Mouse (Mus musculus): ENCODE data around the gene Mical3. TPM values are rescaled to one million over a fixed set of nuclear protein-coding genes. Genes with fewer than 3 reads are reported as not detected.
A peak's percentile ranks its signal among the peaks of the same experiment; 100 is the strongest.

Gene Mical3
- total and polyA plus RNA-seq, 2 experiments from 2014 or later: 17.5 to 78.7 TPM

DNA sequence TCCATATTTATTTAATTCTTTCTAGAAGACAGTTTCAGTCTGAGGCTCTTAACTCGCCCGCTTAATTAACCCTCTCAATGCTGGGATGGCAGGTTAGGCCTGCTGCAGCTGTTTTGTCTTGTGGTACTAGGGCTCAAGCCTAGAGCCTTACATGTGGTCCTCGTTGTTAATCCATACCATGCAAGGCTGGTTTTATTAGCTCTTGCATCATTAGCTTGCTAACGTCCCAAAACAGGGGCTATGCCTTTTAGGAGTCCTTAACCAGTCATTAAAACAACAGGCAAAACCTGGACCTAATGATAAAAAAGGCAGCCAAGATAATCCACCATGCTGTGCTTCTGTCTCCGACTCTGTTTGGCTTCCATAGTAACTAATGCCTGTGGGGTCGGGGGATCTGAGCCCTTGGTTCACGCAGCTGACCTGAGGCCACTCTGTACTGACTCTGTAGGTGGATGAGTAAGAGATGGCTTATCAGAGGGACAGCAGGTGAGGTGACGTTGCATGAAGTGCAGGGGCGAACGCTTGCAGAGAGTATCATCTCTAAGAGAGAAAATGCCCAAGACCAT is 104.7 kb downstream of the Mical3 start:
- no peaks in the 10 kb centered on the region for H3K27me3 ChIP-seq (ENCODE audit: insufficient read depth, low read length)
- no peak for TF ChIP-seq CTCF (IDR thresholded peaks at IDR 0.05; ENCODE audit: low read depth)
- H3K9me3 ChIP-seq (ENCODE audit: low read length): no peaks in the 10 kb centered on the region
- H3K4me2 ChIP-seq (ENCODE audit: low read depth): no peak overlapping the region
- DNase-seq (no peak), ATAC-seq (no peak)
- H3K36me3 ChIP-seq (ENCODE audit: insufficient read depth): peaks cover 72% of the 10 kb centered on the region
- WGBS: 48% methylated on average over 10 of the region's 10 CpGs
- peaks cover 5% of the 10 kb centered on the region; the same call in 1 of the 2 replicates for H3K4me1 ChIP-seq (ENCODE audit: insufficient read depth)
- no peak overlapping the region for H3K9ac ChIP-seq
- H3K27ac ChIP-seq (ENCODE audit: low read depth, low read length): no peak overlapping the region
- H3K4me3 ChIP-seq (ENCODE audit: low read depth, low read length): no peak overlapping the region

DNA sequence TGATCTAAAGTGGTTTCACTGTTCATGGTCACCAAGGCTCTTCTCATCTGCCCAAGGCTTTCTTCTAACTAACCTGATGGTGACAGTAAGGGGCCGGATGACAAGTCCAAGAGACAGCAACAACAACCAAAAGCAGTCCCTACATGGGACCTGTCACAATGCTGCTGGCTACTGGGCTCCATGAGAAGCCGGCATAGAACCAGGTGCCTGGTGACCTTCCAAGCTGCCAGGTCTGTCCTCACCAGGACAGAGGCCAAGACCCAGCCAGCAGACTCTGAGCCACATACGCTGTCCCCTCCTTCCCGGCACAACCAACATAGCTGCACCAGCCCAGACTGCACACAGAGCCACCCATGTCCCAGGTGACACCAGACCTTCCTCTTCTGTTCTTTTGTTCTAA is 112.7 kb downstream of the Mical3 start:
- Histone ChIP-seq H3K4me1 (ENCODE audit: insufficient read depth) (no peaks in the 10 kb centered on the region), H3K36me3 (ENCODE audit: insufficient read depth) (peaks cover 76% of the 10 kb centered on the region), H3K27me3 (ENCODE audit: insufficient read depth, low read length) (no peaks in the 10 kb centered on the region), H3K4me3 (ENCODE audit: low read depth, low read length) (no peak overlapping the region), H3K9me3 (ENCODE audit: low read length) (no peaks in the 10 kb centered on the region), H3K9ac (no peak overlapping the region), H3K27ac (ENCODE audit: low read depth, low read length) (no peak overlapping the region), H3K4me2 (ENCODE audit: low read depth) (no peak overlapping the region)
- DNase-seq: no peak
- ATAC-seq: no peak
- WGBS: 94% methylated on average over 4 of the region's 4 CpGs
- no peak for TF ChIP-seq CTCF (IDR thresholded peaks at IDR 0.05; ENCODE audit: low read depth)

DNA sequence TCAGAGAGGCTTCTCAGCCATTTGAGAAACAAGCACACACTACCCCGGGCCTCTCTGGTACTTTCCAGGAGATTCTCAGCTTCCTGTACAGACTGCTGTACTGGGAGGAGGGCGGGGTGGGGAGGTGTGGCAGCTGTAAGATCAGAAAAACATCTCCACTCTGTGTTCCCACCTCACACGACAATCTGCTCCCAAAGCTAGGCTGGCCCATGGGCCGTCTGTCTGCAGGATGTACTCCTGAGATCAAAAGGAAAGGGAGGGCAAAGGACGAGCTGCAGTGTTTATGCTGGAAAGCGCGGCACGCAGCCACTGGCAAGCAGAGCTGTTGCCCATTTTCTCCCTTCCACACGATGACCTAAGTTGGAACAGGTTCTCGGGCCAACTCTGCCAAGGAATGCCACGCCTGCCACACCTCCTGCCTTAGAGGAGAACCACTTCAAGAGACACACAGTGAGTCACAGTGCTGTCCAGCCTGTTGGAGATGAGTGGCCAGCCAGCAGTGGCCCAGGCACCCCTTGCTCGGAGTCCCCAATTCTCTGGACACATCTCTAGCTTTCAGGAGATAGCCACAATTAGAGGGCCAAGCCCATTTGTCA is 113.3 kb downstream of the Mical3 start:
- Histone ChIP-seq H3K27ac (ENCODE audit: low read depth, low read length) (no peak overlapping the region), H3K9me3 (ENCODE audit: low read length) (no peaks in the 10 kb centered on the region), H3K4me3 (ENCODE audit: low read depth, low read length) (no peak overlapping the region), H3K27me3 (ENCODE audit: insufficient read depth, low read length) (no peaks in the 10 kb centered on the region), H3K9ac (no peak overlapping the region), H3K4me1 (ENCODE audit: insufficient read depth) (no peaks in the 10 kb centered on the region), H3K4me2 (ENCODE audit: low read depth) (no peak overlapping the region), H3K36me3 (ENCODE audit: insufficient read depth) (peaks cover 70% of the 10 kb centered on the region)
- TF ChIP-seq CTCF (IDR thresholded peaks at IDR 0.05; ENCODE audit: low read depth): no peak
- 76% methylated on average over 12 of the region's 12 CpGs for WGBS
- ATAC-seq (no peak), DNase-seq (no peak)

DNA sequence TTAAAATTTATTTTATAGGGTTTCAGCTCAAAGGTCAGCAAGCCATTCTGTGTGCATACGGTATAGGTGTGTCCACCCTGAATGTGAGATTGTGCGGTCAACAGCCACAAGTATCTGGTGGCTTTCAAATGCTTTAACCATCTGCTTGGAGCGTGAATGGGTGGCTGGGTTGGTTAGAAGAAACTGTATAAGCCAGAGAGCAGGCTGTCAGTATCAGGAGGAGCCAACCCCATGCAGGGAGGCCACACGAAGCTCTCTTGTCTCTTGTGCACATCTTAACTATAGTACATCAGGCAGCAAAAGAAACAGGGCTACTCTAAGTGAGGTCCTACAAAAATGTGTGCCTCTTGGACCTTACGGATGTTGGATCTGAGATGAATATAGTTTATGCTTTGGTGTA is 114.7 kb downstream of the Mical3 start:
- peaks cover 67% of the 10 kb centered on the region for H3K36me3 ChIP-seq (ENCODE audit: insufficient read depth)

DNA sequence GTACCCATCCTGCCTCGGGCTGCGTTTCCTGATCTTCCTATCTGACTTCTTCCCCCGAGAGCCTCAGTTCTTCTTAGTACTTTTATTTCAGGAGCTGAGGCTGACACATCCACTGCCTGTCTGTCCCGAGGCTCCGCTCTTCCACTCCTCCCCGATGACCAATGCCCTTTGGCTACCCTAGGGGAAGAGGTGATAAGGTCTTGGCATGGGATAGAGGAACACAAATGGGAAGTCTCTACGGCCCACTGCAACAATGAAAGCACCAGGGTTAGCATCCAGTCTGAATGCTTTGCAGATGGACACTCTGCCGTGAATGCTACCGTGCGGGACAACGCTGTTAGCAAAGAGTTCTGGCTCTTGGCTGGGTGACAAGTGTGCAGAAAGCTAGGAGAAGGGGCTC is 116.5 kb downstream of the Mical3 start:
- ATAC-seq (no peak), DNase-seq (no peak)
- H3K4me3 ChIP-seq (ENCODE audit: low read depth, low read length): no peak overlapping the region
- no peak for TF ChIP-seq CTCF (IDR thresholded peaks at IDR 0.05; ENCODE audit: low read depth)
- H3K9ac ChIP-seq: no peak overlapping the region
- no peaks in the 10 kb centered on the region for H3K4me1 ChIP-seq (ENCODE audit: insufficient read depth)
- 80% methylated on average over 11 of the region's 11 CpGs for WGBS
- no peak overlapping the region for H3K4me2 ChIP-seq (ENCODE audit: low read depth)
- no peaks in the 10 kb centered on the region for H3K9me3 ChIP-seq (ENCODE audit: low read length)
- H3K27ac ChIP-seq (ENCODE audit: low read depth, low read length): no peak overlapping the region
- no peaks in the 10 kb centered on the region for H3K27me3 ChIP-seq (ENCODE audit: insufficient read depth, low read length)
- H3K36me3 ChIP-seq (ENCODE audit: insufficient read depth): peaks cover 57% of the 10 kb centered on the region

More for the DNA sequence above, 114.7 kb downstream of the Mical3 start:
- DNase-seq (no peak), ATAC-seq (no peak)
- no peak overlapping the region for H3K27ac ChIP-seq (ENCODE audit: low read depth, low read length)
- no peak overlapping the region for H3K4me2 ChIP-seq (ENCODE audit: low read depth)
- no peaks in the 10 kb centered on the region for H3K4me1 ChIP-seq (ENCODE audit: insufficient read depth)
- H3K9me3 ChIP-seq (ENCODE audit: low read length): no peaks in the 10 kb centered on the region
- no peak overlapping the region for H3K9ac ChIP-seq
- WGBS: 82% methylated on average over 5 of the region's 5 CpGs
- no peak overlapping the region for H3K4me3 ChIP-seq (ENCODE audit: low read depth, low read length)
- no peaks in the 10 kb centered on the region for H3K27me3 ChIP-seq (ENCODE audit: insufficient read depth, low read length)
- no peak for TF ChIP-seq CTCF (IDR thresholded peaks at IDR 0.05; ENCODE audit: low read depth)

DNA sequence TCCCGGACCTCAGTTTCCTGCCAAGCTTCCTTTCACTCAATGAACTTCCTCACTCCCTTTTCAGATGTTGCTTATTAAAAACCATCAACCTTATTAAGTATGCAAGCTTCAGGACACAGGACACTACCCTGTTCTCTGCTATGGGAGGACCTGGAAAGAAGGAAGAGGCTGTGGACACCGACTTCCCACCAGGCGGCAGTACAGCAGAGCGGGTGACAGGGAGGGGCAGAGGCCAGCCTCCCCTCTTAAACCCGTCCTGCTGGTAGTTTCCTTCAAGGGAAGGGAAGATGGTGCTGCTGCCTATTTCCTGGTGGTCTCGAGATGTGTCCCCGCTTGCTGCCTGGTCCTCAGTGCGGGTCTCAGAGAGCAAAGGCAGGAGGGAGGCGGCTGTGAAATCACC is 117.0 kb downstream of the Mical3 start:
- Histone ChIP-seq H3K9me3 (ENCODE audit: low read length) (no peaks in the 10 kb centered on the region), H3K4me1 (ENCODE audit: insufficient read depth) (no peaks in the 10 kb centered on the region), H3K4me2 (ENCODE audit: low read depth) (no peak overlapping the region), H3K4me3 (ENCODE audit: low read depth, low read length) (no peak overlapping the region), H3K27ac (ENCODE audit: low read depth, low read length) (no peak overlapping the region), H3K27me3 (ENCODE audit: insufficient read depth, low read length) (no peaks in the 10 kb centered on the region), H3K36me3 (ENCODE audit: insufficient read depth) (peaks cover 57% of the 10 kb centered on the region), H3K9ac (0 out of 2 replicates have a peak overlapping the region, but pooled peaks have one; percentile 14)
- TF ChIP-seq CTCF (IDR thresholded peaks at IDR 0.05; ENCODE audit: low read depth): peak; percentile 70
- WGBS: 50% methylated on average over 9 of the region's 9 CpGs
- DNase-seq (peak; percentile 22), ATAC-seq (peak; percentile 54)

DNA sequence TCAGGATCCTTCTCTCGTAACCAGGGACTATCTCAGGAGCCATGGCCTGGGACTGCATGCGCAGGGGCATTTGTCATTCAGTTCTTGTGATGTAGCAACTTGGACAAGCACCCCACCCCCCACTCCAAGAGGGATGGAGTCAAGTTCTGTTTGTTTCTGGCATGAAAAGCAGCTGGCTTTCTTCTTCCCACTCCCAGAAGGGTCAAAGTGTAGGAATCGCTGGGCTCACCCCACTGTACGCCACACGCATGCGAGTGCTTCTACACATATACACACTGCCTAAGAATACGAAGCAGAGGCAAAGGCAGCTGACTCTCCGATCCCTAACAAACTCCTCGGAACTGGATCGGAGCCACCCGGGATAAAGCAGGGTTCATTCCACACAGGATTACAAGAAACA is 119.1 kb downstream of the Mical3 start:
- Histone ChIP-seq H3K36me3 (ENCODE audit: insufficient read depth) (peaks cover 64% of the 10 kb centered on the region), H3K27ac (ENCODE audit: low read depth, low read length) (no peak overlapping the region), H3K27me3 (ENCODE audit: insufficient read depth, low read length) (no peaks in the 10 kb centered on the region), H3K4me3 (ENCODE audit: low read depth, low read length) (no peak overlapping the region), H3K4me1 (ENCODE audit: insufficient read depth) (no peaks in the 10 kb centered on the region), H3K9ac (no peak overlapping the region), H3K9me3 (ENCODE audit: low read length) (no peaks in the 10 kb centered on the region), H3K4me2 (ENCODE audit: low read depth) (no peak overlapping the region)
- WGBS: 93% methylated on average over 11 of the region's 11 CpGs
- TF ChIP-seq CTCF (IDR thresholded peaks at IDR 0.05; ENCODE audit: low read depth): no peak
- DNase-seq (no peak), ATAC-seq (no peak)

All from forebrain, postnatal 0 days (tissue).